Mouse (Mus musculus) T-cell, adult 2 months (primary cell): Measurements from ENCODE around the gene Plpp4.

ENCODE experiments used
- DNase-seq: peaks from one replicate; pipeline ENCODE4 v3.0.0; 2022; ENCODE audit warnings: low spot score

Plpp4 gene

DNA sequence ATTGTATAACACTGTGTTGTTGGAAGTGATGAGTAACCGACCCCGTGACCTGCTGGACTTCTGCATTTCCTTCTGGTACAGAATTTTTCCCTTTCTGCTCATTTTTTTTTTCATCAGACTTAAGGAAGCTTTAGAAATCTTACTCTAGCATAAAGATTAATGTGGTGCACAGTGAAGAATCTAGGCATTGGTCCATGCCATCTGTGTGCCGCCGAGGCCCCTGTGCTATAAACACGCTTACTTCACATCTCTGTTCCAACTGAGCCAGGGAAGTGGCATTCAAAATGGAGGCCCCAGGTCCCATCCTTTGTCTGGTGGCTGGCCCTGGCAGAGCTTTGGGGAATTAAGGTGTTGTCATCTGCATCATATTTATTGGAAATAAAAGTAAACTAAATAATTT, 44.8 kb downstream of the Plpp4 start:
- DNase-seq: no peak

DNA sequence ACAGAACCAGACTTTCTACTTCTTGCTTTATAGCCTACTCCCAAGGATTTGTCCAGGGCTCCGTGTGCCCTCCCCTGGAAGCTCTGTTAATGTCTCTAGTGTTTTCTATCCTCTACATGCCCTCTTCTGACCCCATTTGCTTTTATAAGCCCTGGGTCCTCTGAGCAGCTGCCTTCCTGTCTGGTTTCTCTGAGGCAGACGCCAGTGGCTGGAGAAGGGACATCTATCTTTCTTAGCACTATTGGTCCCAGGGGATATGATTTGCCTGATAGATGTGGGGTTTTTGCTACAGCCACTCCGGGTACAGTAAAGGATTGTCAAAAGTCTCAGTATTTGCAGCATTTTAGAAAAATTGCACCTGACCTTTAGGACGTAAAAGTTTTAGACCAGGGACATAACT, 46.5 kb downstream of the Plpp4 start:
- DNase-seq: no peak

DNA sequence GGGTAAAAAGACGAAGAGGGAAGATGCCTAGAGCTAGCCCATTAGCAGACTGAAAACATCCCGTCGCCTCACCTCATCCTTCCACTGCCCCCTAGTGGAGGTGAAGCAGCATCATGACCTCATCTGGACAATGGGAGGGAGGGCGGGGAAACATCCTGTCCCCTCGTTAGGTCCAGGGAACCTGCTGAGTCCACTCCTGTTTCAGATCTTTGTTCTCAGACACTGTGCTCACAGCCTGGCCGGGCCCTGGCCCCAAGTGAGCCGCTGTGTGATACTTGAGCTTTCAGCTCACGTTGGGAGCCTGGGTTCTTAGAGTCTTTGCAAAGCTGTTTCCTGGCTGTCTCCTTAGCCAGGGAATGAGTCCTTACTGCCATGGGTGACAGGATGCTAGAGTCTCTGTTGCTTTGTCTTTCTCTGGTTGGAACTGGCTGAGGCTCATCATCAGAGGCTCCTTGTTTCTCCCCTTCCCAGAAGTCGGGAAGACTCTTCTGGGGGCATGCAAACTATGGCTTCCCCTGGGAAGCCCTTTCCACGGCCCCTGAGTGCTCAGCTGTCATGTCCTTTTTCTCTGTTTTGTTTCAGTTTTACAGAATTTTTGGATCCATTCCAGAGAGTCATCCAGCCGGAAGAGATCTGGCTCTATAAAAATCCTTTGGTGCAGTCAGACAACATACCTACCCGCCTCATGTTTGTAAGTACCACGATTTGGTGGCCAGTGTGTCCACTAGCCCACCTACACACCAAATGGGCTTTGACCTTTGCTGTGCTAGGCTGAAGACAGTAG, 50.4 kb downstream of the Plpp4 start:
- DNase-seq: no peak

DNA sequence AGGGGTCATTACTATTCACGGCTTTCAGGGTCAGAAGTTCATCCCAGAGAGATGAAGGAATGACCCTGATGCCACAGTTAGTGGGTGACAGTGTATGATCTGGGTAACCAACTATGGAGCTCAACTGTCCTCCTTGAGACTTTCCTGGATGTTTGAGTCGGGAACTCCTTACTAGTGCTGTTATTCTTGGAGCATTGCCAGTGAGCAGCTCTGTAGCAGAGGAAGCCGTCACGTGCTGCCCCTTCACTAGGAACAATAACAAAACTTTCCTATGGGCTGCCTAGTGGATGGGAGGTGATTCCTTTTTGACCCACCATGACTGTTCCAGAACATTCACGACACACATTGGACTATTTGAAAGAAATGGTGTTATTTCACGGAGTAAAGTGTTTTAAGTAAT, 51.8 kb downstream of the Plpp4 start:
- no peak for DNase-seq

DNA sequence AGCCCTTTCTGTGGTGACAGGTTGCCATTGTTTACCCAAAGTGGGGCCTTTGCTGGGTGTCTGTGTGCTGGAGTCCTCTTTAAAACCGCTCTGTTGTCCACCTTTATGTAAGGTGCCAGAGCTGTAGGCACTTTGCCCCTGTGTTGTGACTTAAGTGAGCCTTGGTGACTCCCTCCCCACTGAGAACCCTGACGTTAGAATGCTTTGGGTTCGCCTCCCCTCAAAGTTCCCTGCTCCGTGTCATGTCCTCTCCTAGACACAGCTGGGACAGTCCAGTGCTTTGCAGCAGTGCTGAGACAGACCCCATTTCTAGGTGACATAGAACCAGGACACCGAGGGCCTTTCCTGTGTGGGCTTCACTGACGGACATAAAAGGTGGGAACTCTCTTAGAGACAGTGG, 55.7 kb downstream of the Plpp4 start:
- DNase-seq: no peak

DNA sequence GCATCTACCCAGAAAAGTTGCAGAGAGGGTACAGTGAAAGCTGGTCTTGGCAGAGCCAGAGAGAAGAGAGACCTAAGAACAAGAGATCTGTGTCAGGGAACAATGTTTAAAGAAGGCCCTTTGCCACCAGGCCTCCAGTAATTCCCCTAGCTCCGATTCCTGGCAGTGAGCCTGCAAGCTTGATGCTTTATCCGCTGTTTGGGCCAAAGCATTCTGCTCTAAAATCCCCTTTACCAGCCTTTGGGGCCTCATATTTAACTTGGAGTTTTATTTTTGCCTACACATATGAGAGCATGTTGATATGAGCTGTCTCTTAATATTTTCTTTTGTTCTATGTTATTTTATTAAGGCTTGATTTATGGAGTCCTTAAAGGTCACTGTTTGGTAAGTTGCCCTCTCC, 57.1 kb downstream of the Plpp4 start:
- DNase-seq: no peak

DNA sequence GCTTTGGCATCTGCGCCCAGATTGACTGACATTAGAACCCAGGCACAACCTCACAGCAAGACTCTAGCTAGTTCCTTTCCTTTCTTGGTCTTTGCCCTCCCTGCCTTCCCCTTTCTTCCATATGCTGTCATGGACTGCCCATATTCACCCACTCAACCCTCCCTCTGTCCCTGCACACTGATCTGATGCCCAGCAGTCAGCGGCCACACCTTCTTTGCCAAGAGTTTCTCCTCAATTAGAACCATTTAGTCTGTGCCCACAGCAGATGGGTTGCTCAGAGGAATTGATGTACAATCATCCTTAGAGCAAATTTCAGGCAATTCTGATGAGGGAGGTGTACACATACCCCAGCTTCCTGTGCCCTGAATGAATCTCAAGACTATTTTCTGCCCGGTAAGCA, 83.3 kb downstream of the Plpp4 start:
- DNase-seq: no peak

DNA sequence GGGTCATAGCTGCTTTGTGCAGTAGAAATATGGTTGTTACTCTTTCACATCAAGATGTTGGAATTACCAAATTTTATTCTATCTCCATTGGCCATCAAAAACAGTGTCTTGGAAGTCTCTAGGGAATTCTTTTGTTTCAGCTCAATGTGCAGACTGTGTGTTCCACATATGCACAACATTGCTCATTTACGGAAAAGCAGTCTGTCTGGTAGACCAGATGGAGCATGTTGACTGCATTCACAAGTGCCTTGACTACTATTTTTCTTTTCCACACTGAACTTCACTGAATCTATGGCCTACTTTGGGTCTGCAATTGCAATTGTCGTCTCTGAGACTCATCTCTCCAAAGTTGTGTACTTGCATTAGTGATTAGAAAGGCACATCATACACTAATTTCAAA, 98.7 kb downstream of the Plpp4 start:
- DNase-seq: no peak

DNA sequence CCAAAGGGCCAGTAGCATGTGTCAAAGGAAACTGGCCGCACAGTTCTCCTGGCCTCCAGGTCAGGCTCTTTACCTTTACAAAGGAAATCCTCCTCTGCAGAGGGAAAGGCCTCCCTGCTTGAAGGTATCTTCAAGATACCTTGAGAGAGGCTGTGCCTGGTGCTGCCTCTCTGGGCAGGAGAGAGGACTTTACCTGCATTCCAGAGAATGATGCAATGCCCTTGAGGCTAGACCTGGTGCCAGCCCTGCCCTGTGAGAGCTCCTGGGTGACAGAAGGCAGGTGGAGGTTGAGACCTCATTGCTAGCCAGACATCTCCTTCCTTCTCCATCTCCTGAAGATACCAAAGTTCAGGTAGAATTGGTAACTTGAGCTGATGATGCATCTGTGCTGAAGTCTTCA, 118.5 kb downstream of the Plpp4 start:
- DNase-seq: no peak

DNA sequence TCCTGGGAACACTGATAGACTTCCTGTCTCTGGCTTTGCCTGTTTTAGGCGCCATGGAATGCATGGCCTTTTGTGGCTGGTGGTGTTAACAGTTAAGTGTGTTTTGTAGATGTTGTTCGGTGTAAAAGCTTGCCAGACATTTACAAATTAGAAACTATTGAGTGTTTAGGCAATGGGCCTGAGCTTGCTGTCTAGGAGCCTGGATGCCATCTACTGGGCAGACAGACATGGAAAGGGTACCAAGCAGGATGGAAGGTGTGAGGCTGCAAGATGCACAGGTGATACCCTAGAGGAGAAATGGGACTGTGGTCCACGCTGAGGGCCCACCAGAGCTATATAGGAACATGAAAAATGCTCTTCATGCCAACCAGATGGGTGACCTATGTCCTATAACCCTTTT, 128.3 kb downstream of the Plpp4 start:
- DNase-seq: no peak

DNA sequence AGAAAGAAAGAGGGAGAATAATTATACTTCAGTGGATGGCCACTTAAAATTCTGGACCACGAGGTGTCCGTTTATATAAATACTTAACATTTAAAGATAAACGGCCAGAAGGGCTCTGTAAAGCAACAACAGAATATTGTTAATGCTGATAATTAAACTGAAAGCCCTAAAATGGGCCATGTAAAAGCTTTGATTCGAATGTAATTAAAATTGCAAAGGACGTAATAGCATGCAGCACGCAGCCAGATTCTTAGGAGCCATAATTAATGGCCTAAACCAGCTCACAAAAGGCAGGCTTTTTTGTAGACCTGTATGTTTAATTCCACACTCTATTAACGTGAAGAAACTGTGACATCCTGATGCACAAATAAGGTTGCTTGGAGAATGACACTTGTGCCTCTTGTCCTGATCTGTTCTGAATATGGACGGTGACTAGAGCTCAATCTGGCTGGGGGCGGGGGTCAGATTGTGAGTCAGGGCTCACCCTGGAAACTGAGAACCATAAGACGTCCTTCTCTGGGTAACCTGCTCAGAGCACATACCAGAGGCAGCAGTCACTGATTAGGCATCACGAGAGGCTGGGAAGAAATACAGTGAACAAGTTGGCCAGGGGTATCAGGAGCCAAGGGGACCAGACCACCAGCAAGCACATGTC, 136.1 kb downstream of the Plpp4 start:
- no peak for DNase-seq

DNA sequence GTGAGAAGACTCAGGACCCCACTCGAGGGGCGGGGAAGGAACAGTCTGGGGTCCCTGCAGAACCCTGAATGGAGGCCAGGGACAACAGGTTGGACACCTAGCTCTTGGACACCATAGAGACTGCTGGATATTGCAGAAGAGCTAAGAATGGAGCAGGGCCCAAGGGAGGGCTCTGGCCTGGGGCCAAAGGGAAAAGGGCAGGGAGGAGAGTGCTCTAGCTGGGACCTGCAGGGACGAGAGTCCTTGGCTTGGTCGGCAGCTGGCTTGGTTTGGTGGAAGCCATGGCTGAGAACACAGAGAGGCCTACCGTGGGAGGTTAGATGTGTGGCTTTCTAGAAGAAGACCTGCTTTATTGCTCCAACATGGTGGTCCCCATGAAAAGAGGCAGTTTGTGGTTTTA, 139.7 kb downstream of the Plpp4 start:
- DNase-seq: no peak

DNA sequence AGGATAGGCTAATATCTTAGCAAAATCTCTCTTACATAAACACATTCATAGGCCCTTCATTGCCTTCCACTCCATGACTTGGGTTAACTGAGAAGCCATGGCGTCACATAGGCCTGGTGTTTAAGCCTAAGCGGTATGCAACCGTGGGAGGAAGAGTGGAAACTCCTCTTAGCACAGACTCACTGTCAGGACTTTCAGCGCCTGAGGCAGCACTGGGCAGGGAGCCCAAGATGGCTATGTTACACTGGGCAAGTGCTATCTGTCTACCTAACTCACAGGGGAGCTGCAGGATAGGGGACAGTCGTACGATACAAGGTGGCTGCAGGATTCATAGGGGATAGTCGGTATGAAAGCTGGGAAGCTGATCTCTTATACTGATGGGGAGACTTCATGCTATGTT, 142.2 kb downstream of the Plpp4 start:
- DNase-seq: no peak

DNA sequence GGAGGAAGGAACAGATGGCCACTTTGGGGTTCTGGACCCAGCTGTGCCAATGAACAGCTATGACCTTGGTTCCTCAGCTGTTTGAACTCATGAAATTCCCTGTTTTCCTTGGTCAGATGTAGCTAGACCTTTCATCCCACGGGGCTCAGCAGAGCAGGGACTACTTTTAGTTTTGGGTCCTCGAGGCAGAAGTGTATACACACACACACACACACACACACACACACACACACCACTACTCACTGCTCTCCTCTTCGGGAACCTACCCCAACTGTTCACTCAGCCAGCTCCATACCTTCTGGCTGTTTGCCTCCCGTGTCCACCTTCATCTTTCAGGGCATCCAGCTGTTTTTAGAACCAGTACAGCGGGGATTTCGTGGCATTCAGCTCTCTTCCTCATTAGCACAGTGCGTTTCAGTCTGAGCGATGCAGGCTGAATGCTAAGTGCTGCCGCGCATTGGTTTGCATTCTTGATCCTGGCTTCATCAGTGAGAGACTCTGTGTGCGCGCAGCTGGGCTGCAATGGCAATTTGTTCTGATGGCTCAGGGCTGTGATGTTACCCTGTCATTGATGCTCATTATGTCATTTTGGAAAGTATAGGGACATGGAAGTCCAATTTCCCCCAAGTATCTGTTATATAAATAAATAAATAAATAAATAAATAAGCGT, 146.0 kb downstream of the Plpp4 start:
- DNase-seq: no peak

DNA sequence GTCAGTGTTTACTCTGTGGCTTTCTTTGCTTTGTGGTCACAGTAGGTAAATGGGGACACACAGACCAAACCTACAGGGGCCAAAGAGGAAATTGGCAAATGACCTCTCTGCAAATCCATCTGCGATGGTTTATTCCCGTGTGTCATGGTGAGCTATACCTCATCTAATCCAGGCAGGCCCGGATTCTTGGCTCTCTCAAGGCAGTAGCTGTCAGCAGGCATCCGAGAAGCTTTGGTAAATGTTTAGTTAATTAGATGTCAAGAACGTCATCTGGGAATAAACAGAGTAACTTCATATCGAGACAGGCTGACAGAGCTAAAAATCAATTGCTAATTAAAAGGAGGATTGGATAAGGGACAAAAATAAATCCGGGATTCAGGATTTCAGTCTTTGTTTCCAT, 149.2 kb downstream of the Plpp4 start:
- no peak for DNase-seq

DNA sequence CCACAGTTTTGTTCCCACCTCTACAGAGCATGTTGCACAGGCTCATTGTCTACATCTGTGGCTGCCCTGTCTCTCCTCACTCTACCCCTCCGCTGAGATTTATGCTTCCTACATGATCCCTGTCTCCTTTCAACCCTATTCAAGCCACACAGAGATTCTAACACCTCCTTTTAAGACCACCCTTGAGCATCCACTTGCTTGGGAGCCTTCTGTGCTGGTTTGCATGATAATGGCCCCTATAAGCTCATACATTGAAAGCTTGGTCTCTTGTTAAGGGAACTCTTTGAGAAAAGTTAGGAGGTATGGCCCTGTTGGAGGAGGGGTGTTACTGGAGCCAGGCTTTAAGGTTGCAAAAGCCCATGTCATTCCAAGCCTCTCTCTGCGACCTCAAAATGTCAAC, 155.9 kb downstream of the Plpp4 start:
- no peak for DNase-seq

DNA sequence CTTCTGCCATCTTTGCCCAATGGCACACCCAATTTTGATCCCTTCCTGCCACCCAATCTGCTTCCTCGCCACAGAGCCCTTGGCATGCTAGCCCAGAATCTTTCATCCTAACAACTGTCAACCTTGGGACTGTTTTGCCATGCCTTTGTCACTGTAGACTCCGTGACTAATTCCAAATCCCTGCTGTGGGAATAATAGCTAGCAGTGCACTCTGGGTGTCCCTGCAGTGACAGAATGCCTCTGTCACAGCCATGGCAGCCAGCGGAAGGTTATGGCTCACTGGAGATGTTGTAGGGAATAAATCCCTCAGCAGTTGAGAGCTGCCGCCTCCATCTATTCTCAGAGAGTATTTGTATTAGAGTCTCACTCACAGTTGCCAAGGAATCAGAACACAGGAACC, 158.3 kb downstream of the Plpp4 start:
- DNase-seq: no peak

DNA sequence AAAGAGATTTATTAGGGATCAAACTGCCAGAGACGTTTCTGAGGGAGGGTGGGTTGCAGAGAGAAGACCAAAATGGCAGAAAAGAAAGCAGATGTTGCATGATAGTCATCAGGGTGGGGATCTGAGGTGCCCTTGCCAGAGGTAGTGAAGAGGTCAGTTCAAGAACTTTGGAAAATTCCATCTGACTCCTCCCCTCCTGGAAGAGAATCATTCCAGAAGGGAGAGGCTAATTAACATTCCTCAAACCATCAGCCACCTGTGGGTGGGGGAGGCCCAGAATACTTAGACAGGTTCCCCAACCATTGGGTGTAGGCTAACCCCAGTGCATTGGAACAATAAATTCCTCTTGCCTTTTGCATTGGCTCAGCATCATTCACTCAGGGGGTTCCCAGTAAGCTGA, 164.3 kb downstream of the Plpp4 start:
- no peak for DNase-seq

DNA sequence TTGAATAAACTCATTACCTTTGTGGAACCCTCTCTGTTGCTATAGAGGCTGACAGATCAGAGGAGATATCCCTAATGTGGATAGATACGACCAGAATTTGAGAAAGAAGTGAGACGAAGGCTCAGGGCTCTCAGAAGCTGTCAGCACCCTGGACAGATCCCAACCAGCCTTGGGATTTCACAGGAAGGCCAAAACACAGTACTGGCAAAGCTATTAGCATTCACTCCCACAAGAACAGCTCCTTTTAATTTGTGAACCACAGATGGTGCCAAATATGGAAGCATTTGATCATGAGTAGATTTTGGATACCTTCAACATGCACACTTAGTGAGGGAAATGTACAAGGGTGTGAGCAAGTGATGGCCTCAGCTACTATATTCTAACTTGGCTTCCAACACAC, 168.7 kb downstream of the Plpp4 start:
- DNase-seq: no peak

DNA sequence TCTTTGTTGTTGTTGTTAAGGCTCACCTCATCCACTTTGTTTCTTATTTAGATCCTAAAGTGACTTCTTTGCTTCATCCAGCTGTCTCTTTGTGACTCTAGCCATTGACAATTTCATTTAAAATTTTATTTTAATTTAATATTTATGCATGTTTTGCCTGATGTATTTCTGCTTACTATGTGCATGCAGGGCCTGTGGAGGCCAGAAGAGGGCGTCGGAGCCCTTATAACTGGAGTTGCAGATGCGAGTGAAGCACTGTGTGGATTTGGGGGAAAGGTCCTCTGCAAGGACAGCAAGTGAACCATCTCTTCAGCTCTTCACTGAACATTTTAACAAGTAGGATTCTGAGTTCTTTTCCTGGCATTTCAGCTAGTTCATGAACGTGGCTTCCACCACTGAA, 172.0 kb downstream of the Plpp4 start:
- DNase-seq: no peak

DNA sequence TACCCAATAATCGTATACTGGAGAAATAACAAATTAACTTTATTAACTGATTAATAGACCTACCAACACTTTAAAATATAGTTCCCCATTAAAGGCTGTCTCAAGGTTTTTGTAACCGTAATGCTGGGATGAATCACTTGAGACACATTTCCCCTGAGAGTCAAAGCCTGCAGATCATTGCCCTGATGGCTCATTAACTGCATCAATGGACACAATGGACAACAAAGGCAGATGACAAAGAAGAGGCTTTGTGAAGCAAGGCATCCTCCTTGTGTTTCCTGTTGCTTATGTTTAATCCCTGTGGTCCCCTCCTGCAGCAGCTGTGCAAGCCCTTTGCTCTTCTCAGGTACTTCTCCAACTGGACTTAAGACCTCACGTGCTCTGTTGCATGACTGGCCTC, 173.1 kb downstream of the Plpp4 start:
- DNase-seq: no peak
